Mouse (Mus musculus) spleen, postnatal 10 days (tissue): Measurements from ENCODE around the gene Bcat1.

Experiments
- DNase-seq, 2 experiments: peaks; one replicate each; pipeline ENCODE4 v3.0.0; 2021 to 2022; ENCODE audit warnings: low spot score in 2 of 2

Bcat1 gene

GRCm38 (mm10) chr6:145075548-145076224 lies at the start of gene Bcat1:
Gene Bcat1 (minus strand): TSS chr6:145076184.
- DNase-seq: peak in 1 of 2 experiments; percentile 28

DNA sequence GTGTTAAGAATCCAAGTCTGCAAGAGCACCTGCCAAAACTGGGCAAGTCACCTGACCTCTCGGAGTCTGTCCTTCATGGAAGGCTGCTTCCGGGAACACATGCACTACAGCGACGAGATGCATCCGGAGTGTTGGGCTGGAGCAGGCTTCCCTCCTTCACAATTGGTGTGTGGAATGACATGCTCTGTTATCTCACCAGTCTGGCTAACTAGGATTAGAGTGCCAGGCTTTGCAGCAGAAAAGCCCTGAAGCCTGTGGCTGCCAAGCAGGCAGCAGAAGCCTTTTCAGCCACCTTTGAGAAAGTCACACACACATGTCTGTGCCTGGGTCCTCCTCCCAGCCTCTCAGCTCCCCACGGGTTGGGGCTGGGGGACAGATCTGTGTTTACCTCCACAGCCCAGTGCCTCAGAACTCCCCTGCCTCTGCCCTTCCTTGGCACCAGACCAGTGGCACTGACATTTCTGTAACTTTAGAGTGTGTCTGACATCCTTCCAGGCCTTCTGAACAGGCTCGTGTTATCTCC lies 49.7 kb upstream of the Bcat1 start:
- no peak for DNase-seq

- no peak for DNase-seq
Measured at GRCm38 (mm10) chr6:145124621-145125020, 48.6 kb upstream of the Bcat1 start.

GRCm38 (mm10) chr6:145123136-145124060 lies 47.4 kb upstream of the Bcat1 start:
- peak in 1 of 2 experiments; percentile 42 for DNase-seq

DNA sequence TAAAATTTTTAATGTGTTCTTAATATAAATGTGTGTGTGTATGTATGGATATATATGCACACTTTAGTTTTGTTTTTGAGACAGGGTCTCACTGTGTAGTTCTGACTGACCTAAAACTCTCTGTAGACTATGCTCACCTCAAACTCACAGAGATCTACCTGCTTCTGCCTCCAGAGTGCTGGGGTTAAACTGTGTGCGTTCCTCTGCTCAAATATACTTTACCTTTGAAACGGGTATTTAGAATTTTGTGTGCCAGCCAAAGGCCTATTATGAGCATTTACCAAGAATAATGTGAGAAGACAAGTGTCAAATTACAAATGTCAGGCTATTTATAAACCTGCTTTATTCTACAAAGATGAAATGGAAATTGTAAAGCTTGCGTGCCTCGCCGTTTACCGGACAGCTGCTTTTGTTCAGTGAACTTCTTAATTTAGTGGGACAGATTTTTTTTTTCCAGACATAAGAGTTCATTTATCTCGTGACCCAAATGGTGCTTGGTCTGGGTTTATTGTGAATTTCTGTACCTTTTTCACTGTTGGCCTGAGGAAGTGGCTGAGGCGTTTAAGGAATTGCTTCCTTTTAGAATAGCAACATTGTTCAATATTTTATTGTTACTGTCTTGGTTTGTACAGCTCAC lies 46.6 kb upstream of the Bcat1 start:
- no peak for DNase-seq

- DNase-seq: peak; percentile 53 to 74
Measured at GRCm38 (mm10) chr6:145121590-145122420, 45.8 kb upstream of the Bcat1 start.

GRCm38 (mm10) chr6:145120787-145121589 lies 45.0 kb upstream of the Bcat1 start:
- DNase-seq: peak; percentile 32 to 38

- DNase-seq: no peak
Measured at GRCm38 (mm10) chr6:145120086-145120485, 44.1 kb upstream of the Bcat1 start.

DNA sequence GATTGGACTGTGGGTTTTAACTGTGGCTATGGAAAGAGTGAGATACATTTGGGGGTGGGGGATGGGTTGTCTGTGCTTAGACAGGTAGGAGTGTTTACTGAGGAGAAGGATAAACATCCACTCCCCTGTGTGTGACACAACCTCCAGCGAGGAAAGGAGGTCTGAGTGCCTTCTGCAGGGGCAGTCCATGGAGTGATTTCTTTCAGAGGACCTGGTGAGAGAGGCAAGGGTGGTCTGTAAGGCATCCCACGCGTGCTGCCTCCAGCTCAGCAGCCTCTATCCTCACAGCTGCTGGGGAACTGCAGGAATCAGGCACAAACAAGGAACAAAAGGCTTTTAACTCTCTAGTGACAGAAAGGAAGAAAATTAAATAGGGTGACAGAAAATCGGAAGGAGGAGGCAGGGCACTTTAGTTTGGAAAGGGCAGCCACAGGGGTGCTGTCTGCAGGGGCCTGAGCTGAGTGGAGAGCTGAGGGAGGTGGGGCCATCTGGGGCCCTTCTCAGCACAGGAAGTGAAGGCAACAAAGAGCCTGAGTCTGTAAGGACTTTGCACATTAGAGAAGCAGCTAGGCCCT lies 40.2 kb upstream of the Bcat1 start:
- peak in 1 of 2 experiments; percentile 41 for DNase-seq

DNA sequence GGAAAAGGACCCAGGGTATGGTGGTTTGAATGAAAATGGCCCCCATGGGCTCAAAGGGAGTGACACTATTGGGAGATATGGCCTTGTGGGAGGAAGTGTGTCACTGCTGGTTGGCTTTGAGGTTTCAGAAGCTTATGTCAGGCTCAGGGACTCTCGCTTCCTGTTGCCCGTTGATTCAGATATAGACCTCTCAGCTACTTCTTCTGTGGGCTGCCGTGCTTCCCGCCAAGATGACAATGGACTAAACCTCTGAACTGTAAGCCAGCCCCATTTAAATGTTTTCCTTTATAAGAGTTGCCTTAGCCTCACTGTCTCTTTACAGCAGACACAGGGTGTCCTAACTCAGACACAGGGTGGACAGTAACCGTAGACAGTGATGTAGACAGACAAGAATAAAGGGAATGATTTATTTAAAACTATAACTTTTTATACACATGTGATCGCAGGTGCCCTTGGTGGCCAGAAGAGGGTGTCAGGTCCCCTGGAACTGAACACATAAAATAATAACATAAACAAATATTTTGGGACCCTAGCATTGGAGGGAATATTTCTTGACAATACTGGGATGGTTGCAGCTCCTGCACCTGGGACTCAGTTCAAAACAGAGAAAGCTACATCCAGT lies 39.6 kb upstream of the Bcat1 start, which contains the start of gene Lrmp:
Gene Lrmp, plus strand, starts transcription at position 178 of the 622 bp plus-strand sequence.
- DNase-seq: peak in 1 of 2 experiments; percentile 57

DNA sequence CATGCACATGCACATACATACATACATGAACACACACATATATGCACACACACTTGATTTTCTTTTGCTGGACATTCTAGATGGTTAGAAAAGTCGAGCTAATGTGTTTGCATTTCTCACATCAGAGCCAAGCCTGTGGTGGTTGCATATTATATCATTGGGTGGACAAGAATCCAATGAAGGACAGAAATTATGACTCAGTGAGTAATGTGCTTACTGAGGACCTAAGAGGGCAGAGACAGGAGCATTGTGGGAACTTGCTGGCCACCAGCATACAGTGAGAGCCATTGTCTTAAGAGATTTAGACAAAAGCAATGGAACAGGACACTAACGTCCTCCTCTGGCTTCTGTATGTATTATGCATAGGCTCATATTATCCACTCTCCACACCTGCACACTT lies 38.6 kb upstream of the Bcat1 start:
- DNase-seq: no peak

- no peak for DNase-seq
Measured at GRCm38 (mm10) chr6:145112865-145113264, 36.9 kb upstream of the Bcat1 start.

DNA sequence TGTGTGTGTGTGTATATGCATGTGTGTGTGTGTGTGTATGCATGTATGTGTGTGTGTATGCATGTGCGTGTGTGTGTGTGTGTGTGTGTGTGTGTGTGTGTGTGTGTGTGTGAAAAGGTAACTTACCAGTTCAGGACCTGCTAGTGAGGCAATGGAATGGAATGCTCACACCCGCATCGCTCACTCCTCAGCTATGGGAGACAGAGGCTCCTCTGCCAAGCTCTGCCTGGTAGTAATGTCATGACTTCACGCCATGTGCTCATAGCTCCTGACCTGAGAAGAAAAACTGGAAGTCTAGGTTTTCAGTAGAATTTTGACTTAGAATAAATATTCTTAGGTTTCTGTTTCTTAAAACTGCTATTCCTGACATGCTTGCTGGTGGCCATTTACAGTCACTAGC lies 34.8 kb upstream of the Bcat1 start:
- DNase-seq: no peak

DNA sequence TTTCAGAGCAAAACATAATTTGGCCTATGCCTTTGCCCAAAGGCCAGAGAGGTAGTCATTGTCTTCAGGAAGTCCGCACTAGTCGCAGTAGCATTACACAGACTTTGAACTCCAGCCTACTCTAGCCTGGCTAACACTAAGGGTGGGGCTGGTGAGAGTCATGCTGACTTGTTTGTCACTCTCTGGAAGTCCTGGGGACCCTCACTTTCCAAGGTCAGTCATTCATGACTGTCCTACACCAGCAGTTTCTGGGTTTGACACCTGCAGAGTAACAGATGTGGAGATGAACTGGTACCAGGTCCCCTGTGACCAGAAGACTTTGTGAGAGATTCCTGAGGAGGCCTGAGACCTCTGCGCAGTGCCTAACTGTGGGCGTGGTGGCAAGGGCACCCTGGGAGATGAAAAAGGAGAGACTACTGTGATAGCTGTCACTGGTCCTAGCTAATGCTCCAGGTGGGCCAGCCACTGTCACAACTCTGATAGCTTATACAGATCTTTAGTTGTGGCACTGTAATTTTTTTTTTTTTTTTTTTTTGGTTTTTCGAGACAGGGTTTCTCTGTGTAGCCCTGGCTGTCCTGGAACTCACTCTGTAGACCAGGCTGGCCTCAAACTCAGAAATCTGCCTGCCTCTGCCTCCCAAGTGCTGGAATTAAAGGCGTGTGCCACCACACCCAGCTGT lies 30.3 kb upstream of the Bcat1 start:
- DNase-seq: peak in 1 of 2 experiments; percentile 32

DNA sequence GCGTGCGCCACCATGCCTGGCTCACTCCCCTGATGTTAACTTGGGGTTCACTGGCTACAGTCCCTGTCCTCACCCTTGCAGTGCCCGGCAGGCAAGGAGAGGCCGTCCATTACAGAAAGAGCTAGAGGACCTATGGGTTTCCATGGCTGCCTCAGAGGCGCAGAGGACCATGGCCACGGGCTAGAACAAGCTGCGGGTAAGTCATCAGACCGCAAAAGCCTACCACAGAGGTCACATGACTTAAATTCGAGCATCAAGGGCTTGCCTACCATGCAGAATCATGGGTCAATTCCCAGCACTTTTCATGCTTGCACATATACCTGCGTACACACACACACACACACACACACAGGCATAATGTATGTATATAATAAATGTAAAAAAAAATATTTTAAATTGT lies 29.5 kb upstream of the Bcat1 start:
- DNase-seq: peak in 1 of 2 experiments; percentile 38

GRCm38 (mm10) chr6:145104241-145104939 lies 28.4 kb upstream of the Bcat1 start:
- no peak for DNase-seq

DNA sequence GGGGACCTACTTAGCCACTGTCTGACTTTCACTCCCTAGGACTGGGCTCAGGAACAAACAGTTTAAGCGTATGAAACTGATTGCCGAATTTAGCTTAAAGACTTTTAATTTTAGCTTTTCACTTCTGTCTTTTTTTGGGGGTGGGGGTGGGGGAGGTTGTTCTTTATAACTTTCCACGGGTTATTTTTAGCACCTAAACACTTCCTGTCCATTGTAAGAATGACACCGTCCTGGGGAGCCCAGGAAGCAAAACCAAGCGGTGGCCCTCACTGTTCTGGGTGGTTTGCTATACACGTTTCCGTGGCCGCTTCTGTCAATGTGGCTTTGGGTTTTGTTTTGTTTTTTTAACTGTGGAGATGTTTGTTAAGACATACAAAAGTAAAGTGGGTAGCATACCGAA lies 24.9 kb upstream of the Bcat1 start:
- peak in 1 of 2 experiments; percentile 46 for DNase-seq

GRCm38 (mm10) chr6:145094431-145094830 lies 18.4 kb upstream of the Bcat1 start:
- DNase-seq: no peak
